Mouse (Mus musculus) layer of hippocampus, adult 18-20 months (tissue): ENCODE data around the gene Gbp5. TPM values are rescaled to one million over a fixed set of nuclear protein-coding genes. Genes with fewer than 3 reads are reported as not detected.
A peak's percentile ranks its signal among the peaks of the same experiment; 100 is the strongest.
"Not testable (repeated sequence)": the region's sequence is repeated elsewhere in the genome, so short reads cannot be mapped to it uniquely, and the experiment has no call there.

Source experiments
- DNase-seq, 2 experiments: peaks; one replicate each; pipeline ENCODE4 v3.0.0; 2022; ENCODE audit warnings: low spot score in 2 of 2
- total RNA-seq, 2 experiments: library from RNA; stranded (reverse); gene quantifications; 2 replicates each; pipeline ENCODE4 v1.2.3; 2021

Gene Gbp5
- total RNA-seq, 2 experiments from 2014 or later, result 1.4 TPM

DNA sequence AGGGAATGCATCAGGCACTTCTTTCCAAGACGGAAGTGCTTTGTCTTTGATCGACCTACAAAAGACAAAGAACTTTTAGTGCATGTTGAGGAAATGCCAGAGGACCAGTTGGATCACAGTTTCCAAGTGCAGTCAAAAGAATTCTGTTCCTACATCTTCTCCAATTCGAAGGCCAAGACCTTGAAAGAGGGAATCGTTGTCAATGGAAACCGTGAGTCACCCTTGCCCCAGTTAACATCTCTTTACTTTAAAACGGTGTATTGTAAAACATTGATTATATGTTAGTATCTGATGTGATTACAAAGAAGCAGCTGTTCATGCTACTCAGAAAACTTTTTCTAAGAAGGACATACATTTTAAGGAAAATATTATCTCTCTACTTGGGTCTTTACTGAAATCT lies 47.6 kb downstream of the Gbp5 start:
- DNase-seq, result no peak

DNA sequence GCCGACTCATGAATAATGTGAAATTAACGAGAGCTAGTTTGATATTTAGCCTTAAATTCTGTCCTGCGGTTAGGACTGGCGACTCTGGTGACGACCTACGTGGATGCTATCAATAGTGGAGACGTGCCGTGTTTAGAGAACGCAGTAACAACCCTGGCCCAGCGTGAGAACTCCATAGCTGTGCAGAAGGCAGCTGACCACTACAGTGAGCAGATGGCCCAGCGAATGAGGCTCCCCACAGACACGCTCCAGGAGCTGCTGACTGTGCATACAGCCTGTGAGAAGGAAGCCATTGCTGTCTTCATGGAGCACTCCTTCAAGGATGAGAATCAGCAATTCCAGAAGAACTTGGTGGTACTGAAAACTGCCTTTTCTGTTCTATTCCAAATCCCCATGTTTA lies 49.0 kb downstream of the Gbp5 start:
- DNase-seq, result not testable (repeated sequence)

DNA sequence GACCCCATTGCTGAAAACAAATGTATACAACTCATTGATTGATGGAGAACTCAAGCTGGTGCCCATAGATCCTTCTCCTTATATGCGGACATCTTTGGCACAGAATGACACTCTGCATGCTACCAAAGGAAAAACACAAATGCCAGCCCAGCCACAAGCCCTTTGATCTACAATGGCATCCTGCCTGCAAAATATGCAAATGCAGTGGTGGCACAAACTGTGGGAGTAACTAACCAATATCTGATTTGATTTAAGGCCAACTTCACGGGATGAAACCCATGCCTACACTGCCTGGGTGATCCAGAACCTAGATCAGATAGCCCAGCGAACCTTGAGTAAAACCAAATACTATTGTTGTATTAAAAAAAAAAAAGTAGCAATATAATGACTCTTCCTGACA lies 52.9 kb downstream of the Gbp5 start:
- DNase-seq, result no peak

DNA sequence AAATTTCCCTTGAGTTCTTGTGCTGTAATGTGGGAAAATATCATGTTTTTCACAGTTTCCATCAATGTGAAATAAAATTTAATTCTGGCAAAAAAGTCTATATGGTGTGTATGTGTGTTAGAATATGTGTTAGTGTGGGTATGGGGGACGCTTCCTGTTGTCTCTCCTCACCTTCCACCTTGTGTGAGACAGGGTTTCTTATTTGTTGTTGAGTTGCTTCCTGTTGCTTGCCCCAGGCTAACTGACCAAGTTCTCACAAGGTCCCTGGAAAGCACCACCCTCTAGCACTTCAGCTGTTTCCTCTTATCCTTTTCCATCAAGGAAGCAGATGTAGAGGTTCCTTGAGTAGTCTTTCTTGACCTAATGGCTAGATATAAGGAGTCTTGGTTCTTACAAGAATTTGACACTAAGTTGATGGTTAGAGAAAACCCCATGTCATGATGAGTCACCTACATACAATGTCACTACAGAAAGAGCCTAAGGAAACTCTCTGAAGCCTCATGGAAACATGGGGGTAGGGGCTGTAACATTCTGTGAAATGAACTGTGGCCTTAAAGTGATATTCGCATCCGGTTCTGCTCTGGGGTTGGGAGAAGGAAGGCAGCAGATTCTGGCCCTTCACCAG lies 56.4 kb downstream of the Gbp5 start:
- no peak for DNase-seq

DNA sequence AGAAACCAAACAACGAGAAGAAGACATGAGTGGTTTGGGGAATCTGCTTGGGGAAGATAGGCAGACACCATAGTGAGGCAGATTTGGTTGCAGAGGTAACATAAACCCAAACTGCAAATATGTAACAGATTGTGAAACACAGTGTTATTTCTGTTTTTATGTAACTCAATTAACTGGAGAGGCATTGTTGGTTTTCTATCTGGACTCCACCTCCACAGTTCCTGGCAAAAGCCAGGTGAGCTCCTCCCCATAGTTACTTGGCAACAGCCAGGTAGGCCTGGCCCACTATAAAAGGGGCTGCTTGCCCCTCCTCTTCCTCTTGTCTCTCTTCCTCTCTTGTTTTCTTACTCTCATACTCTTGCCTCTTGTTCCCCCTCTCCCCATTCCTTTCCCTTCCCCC lies 60.8 kb downstream of the Gbp5 start:
- DNase-seq, result no peak

DNA sequence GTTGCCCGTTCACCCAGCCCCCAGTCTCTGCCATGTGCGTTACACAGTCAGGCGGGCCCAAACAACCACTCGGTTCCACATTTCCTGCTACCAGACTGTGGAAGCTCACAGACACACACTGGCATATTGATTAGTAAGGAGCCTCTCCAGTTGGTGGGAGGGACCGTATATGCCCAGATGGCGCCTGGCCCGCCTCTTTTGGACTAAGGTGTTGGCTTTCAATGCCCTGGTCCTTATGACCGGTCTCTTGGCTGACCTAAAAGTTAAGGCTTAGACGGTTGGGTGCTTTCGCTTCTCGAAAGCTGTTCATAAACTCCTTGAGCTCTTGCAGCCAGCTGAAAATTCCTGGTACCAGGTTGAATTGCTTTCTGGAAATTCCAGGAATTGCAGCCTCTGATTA lies 61.8 kb downstream of the Gbp5 start:
- no peak for DNase-seq

DNA sequence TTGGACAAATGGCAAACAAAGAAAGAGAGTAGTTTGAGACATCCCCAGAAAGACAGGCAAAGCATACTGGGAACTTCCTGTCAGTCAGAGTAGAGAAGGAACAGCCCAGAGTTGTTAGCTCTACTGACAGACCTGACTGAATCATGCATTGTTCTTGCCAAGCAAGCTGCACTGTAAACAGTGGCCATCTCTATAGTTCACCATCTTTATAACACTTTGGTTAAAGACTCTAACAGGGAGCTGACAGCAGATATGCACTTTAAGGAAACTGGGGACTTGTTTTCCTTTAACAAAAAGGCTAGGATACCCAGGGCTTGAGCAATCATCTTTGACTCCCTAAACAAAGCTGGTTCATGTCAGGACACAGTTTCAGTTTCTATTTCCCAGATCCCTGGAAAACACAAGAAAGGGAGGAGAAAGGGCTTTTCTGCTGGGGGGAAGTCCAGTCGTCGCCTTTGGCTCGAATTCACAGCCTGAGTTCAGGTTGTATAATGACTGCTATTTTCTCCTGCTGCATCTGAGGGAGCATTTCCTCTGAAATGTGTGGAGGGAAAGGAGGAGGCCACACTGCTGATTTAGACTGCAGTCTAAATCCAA lies 66.0 kb downstream of the Gbp5 start, which contains the start of gene Gbp3:
Gene Gbp3, plus strand, starts transcription at position 395 of the 597 bp plus-strand sequence.
- DNase-seq, result no peak

DNA sequence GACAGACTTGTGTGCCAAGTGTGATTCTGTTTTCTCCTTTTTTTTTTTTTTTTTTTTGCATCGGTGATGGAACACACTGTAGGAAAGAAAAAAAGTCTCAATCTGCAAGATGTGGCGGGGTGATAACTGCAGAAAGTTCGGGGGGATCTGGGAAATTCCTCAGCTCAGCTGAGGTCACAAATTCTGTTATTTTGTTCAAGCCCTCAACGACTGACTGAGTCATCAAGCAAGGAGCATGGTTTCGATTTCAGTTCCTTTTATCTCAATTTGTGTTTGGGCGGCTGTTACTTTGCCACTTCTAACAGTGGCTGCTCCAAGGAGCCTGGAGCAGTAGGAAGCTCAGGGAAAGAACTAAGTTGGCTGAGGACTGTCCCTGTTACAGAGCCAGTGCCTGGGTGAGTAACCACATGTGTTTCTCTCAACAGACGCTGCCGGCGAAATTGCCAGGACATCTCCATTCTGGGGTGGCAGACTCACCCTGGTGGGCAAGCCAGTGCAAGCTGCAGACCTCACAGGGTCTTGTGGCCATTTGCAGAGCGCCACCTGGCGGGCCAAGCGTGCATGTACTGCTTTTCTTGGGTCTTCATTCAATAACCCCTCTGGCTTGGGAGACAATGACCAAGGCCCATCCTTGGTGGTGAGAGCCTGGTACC lies 66.6 kb downstream of the Gbp5 start:
- DNase-seq, result peak; percentile 26 to 84

DNA sequence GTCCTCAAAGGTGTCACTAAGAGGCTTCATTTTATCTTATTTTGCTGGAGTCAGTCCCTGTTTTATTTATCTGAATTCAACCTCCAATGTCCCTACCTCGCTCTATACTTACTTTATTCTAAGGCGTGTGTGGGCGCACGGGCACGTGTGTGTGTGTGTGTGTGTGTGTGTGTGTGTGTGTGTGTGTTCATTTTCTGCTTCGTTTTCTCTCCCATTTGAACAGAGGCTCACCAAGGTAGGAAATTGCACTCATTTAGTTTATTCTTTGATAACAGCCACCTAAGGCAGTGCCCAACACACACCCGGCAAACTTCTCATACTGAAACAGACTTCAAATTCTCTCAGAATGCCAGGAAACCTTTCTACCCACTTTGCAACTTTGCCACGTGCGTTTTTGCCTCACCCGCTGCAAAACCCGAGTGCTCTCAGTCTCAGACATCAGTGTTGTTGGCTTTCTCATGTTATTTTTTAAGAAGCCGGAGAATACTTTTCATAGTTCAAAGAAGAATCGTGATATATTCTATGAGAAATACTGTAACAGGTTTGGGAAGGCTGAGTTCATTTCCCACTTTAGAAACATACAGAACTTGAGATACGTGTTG lies 67.4 kb downstream of the Gbp5 start:
- no peak for DNase-seq

DNA sequence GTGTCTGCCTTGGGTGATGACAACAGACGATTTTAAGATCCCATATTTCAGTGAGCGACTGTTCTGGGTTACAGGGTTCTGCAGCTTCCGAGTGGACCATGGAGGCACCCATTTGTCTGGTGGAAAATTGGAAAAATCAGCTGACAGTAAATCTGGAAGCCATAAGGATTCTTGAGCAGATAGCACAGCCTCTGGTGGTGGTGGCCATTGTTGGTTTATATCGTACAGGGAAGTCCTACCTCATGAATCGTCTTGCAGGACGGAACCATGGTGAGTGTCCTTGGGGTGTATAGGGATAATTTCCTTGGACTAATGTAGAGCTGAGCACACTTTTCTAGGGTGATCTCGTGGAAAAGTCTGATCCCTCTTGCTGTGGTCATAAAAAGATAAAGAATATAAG lies 67.9 kb downstream of the Gbp5 start:
- DNase-seq, result no peak

DNA sequence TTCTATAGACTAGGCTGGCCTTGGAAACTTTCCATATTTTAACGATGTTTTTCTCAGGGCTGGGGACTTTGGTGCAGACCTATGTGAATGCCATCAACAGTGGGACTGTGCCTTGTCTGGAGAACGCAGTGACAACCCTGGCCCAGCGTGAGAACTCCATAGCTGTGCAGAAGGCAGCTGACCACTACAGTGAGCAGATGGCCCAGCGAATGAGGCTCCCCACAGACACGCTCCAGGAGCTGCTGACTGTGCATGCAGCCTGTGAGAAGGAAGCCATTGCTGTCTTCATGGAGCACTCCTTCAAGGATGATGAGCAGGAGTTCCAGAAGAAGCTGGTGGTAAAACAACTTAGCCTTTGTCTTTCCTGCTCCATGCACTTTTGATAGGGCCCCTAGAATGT lies 73.7 kb downstream of the Gbp5 start:
- DNase-seq, result not testable (repeated sequence)

DNA sequence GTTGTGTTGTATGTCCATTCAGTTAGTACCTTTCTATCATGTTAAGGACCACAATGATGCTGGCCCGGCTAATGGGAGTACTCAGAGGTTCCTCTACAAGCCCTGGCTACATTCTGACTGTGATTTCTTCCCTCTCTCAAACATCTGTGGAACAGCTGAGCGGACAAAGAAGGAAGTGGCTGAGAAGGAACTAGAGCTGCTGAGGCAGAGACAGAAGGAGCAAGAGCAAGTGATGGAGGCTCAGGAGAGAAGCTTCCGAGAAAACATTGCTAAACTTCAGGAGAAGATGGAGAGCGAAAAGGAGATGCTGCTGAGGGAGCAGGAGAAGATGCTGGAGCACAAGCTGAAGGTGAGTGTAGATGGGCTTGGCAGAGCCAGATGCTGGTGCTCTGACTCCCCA lies 77.0 kb downstream of the Gbp5 start:
- no peak for DNase-seq

Other genes starting within 250 kb of the Gbp5 start
- 10 to 100 TPM; 24.8 to 26.8 TPM for gene Pdlim5, start 98.3 kb upstream of the Gbp5 start, total RNA-seq
- 1 to 10 TPM; 2.0 to 2.3 TPM for gene Gbp7, start 36.4 kb downstream of the Gbp5 start, total RNA-seq
- 1 to 10 TPM; 3.0 to 5.8 TPM for gene Gbp3, start 66.0 kb downstream of the Gbp5 start, total RNA-seq
- gene Gbp2b, start 100.9 kb downstream of the Gbp5 start, total RNA-seq, result not detected
- gene Gbp2, start 126.6 kb downstream of the Gbp5 start, total RNA-seq, result 1 to 10 TPM; 1.6 to 2.0 TPM
- 1 to 10 TPM; 5.7 to 6.1 TPM for gene Kyat3, start 207.1 kb downstream of the Gbp5 start, total RNA-seq